Mouse (Mus musculus) kidney, adult 2 months (tissue): ENCODE measurements at regions not wholly inside any gene's neighbourhood (a gene's known extent, or its start where the extent isn't known, plus 50 kb on each side); places are given as distances from the start of the nearest gene placed in this dataset.

Experiments
- DNase-seq: peaks from one replicate; pipeline ENCODE4 v3.0.0; 2021
- H3K27ac ChIP-seq: fragments of 200-500 bp; 2 replicates; pipeline ENCODE4 v1.5.1; 2012; ENCODE audit warnings: low read depth, low read length, control low read depth, inconsistent platforms; ENCODE audit not compliant: insufficient read depth
- H3K27me3 ChIP-seq: fragments of 200-500 bp; replicated peaks from 2 replicates; pipeline ENCODE4 v1.6.1; 2012; ENCODE audit warnings: mild to moderate bottlenecking, moderate library complexity, low read length, inconsistent platforms; ENCODE audit not compliant: control insufficient read depth, insufficient read depth
- H3K36me3 ChIP-seq: fragments of 200-500 bp; 2 replicates; pipeline ENCODE4 v1.6.1; 2012; ENCODE audit warnings: mild to moderate bottlenecking, moderate library complexity, low read length, inconsistent platforms; ENCODE audit not compliant: control insufficient read depth, insufficient read depth
- H3K4me1 ChIP-seq: fragments of 200-500 bp; 2 replicates; pipeline ENCODE4 v1.6.1; 2011; ENCODE audit warnings: low read length; ENCODE audit not compliant: control insufficient read depth, insufficient read depth
- H3K4me3 ChIP-seq: fragments of 200-500 bp; 2 replicates; pipeline ENCODE4 v1.5.1; 2011; ENCODE audit warnings: mild to moderate bottlenecking, low read depth, low read length, control low read depth; ENCODE audit not compliant: insufficient read depth
- CTCF ChIP-seq: fragments of 200-500 bp; conservative IDR thresholded peaks from 2 replicates; pipeline ENCODE4 v1.5.1; 2011; ENCODE audit warnings: low read depth, mild to moderate bottlenecking, control low read depth, low read length, moderate library complexity, mixed read lengths; ENCODE audit not compliant: insufficient read depth, insufficient read length
- POLR2A ChIP-seq: fragments of 200-500 bp; IDR thresholded peaks from one replicate; pipeline ENCODE4 v1.6.1; 2011; ENCODE audit warnings: low read depth, low read length, control low read depth
- WGBS: fragments of 180-500 bp; shearing (Covaris S2); methylation state at CpG from one replicate; pipeline ENCODE4 v1.1.7; 2018; 5-methylcytosine and 5-hydroxymethylcytosine counted together

DNA sequence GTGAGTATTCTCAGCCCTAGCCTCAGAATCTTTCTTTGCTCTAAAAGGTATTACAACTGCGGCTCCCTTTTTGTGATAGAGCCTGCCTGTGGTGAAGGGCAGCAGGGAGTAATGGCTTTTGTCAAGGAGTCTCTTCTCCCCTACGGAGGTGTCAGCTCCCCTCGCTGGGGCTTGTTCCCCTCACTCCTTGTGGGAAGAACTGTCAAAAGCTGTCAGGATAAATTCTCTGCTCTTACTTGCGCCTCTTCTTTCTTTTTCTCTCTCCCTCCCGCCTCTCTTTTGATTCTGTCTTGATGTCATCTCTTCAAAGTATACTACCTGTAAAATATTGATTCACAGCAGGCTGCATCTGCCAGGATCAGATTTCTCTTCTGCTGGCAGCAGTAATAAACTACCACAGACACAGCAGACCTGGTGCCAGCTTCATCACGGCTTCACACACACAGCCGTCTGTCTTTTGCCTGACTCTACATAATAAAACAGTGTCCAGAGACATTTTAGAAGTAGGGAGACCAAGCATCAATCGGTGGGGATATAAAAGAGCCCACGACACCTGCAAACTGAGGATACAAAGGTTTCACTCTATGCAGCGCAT lies 205.3 kb upstream of the Fbxl4 start:
- no peak overlapping the region for H3K27ac ChIP-seq
- WGBS: 17% methylated on average over 10 of the region's 10 CpGs
- H3K27me3 ChIP-seq: no peaks in the 10 kb centered on the region
- TF ChIP-seq CTCF (no peak), POLR2A (no peak)
- no peaks in the 10 kb centered on the region for H3K36me3 ChIP-seq
- DNase-seq: no peak
- H3K4me3 ChIP-seq: no peak overlapping the region
- H3K4me1 ChIP-seq: no peaks in the 10 kb centered on the region

- no peak for TF ChIP-seq CTCF
- no peak for TF ChIP-seq POLR2A
- no peak for DNase-seq
- H3K27ac ChIP-seq: no peak overlapping the region
- WGBS: 20% methylated on average over 7 of the region's 7 CpGs
- no peak overlapping the region for H3K4me3 ChIP-seq
- no peaks in the 10 kb centered on the region for H3K4me1 ChIP-seq
- no peaks in the 10 kb centered on the region for H3K27me3 ChIP-seq
- no peaks in the 10 kb centered on the region for H3K36me3 ChIP-seq
These were observed 204.3 kb upstream of the Fbxl4 start for GRCm38 (mm10) chr4:22152971-22153544.

GRCm38 (mm10) chr4:22153620-22154019 lies 203.7 kb upstream of the Fbxl4 start:
- Histone ChIP-seq H3K27me3 (no peaks in the 10 kb centered on the region), H3K4me3 (no peak overlapping the region), H3K27ac (no peak overlapping the region), H3K36me3 (no peaks in the 10 kb centered on the region), H3K4me1 (no peaks in the 10 kb centered on the region)
- no peak for DNase-seq
- no peak for TF ChIP-seq POLR2A
- TF ChIP-seq CTCF: no peak
- WGBS: 27% methylated on average over 6 of the region's 6 CpGs

GRCm38 (mm10) chr4:22186422-22186821 lies 170.9 kb upstream of the Fbxl4 start:
- TF ChIP-seq POLR2A (no peak), CTCF (no peak)
- no peaks in the 10 kb centered on the region for H3K27me3 ChIP-seq
- no peak overlapping the region for H3K27ac ChIP-seq
- H3K4me1 ChIP-seq: no peaks in the 10 kb centered on the region
- H3K4me3 ChIP-seq: no peak overlapping the region
- no peaks in the 10 kb centered on the region for H3K36me3 ChIP-seq
- WGBS: 24% methylated on average over 1 of the region's 1 CpGs
- no peak for DNase-seq

DNA sequence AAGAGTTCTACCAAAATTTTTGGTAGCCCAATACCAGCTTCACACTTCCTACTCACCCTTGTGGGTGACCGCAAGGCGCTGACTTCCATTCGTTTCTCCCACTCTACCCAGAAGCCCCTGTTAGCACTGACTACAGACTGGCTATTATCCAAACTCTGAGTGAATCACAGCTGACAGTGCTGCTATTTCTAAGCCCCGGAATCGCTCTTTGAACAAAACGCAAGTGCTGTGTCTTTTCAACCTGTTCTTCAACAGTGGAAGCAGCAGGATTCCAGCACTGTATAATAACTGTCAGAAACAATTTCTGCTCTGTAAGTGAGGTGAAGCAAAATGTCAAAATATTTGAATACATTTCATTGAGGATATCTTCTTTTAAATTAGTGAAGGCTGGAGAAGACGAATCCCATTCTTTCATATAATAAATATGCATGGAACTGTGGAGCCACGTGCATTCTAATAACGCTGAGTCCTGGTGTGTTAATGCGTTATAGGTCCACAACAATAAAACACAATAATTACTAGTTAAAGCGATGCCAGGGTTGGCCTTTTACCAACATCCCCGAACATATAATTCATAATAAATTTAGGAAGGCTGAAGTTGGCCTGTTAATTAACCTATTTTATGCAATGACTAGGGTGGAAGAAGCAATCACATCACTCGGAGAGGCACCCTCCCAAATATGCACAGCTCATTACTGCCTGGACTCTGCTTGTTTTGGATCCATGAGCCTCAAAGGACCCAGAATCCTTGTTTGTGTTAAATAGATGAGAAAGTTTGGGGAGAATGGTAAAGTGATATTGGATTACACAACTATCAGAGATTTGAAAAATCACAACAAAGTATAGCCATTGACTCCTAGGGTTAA lies 169.0 kb upstream of the Fbxl4 start:
- no peaks in the 10 kb centered on the region for H3K4me1 ChIP-seq
- H3K36me3 ChIP-seq: no peaks in the 10 kb centered on the region
- no peak overlapping the region for H3K4me3 ChIP-seq
- 87% methylated on average over 13 of the region's 13 CpGs for WGBS
- TF ChIP-seq POLR2A: no peak
- no peak for TF ChIP-seq CTCF
- H3K27ac ChIP-seq: no peak overlapping the region
- H3K27me3 ChIP-seq: no peaks in the 10 kb centered on the region
- DNase-seq: no peak

- Histone ChIP-seq H3K4me1 (no peaks in the 10 kb centered on the region), H3K4me3 (no peak overlapping the region), H3K36me3 (no peaks in the 10 kb centered on the region), H3K27me3 (no peaks in the 10 kb centered on the region), H3K27ac (no peak overlapping the region)
- 9% methylated on average over 3 of the region's 3 CpGs for WGBS
- DNase-seq: peak; percentile 3
- TF ChIP-seq POLR2A: no peak
- TF ChIP-seq CTCF: no peak
These were observed 160.8 kb upstream of the Fbxl4 start for GRCm38 (mm10) chr4:22196501-22196900.

GRCm38 (mm10) chr4:22208531-22208930 lies 148.8 kb upstream of the Fbxl4 start:
- Histone ChIP-seq H3K4me1 (no peaks in the 10 kb centered on the region), H3K27me3 (no peaks in the 10 kb centered on the region), H3K36me3 (no peaks in the 10 kb centered on the region), H3K4me3 (no peak overlapping the region), H3K27ac (no peak overlapping the region)
- DNase-seq: no peak
- 64% methylated on average over 5 of the region's 5 CpGs for WGBS
- no peak for TF ChIP-seq POLR2A
- TF ChIP-seq CTCF: no peak
